Mouse (Mus musculus): ENCODE measurements around the gene Ercc6l2.

Gene Ercc6l2

DNA sequence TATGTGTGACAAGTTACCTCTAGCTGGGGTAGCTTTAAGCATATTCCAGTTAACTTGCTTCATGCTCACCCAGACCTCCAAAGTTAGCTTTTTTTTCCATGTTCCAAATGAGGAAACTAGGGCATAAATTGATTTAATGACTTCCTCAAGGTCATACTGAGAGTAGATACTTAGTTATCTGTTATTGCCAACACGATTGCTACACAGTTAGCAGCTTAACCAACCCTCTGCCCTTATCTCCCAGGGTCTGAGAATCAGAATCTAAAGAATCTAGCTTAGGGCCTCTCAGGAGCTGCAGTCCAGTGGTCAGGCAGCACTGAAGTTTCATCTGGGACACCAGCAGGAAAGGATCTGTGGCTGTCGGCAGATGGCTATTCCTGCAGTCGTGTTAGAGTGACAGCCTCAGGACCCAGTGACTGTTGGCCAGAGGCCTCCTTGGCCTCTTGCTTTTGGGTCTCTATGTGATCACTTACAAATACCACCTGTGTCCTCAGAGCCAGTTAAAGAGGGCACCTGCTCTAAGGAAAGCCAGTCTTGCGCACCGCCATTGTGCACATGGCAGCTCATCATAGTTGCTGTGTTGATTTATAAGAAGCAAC is 115.0 kb downstream of the Ercc6l2 start:
- DNase-seq (ENCODE audit: low spot score in 2 of 2): no peak

DNA sequence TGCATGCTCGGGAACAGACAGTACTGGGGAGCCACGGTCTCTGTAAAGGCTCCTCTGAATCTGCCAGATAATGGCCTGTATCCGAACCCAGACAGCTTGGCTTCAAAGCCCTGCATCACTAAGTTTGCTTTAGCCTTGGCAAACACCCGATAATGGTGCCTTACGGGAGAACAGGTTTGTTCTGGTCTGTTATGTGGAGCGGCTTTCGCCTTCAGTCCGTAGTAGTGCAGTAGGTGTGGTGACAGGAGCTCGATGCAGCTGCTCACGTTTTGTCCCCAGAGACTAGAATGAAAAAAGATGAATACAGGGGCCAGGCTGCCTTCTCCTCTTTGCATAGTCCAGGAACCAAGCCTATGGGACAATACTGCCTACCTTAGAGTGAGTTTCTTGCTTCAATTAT is 115.5 kb downstream of the Ercc6l2 start:
- DNase-seq (ENCODE audit: low spot score in 2 of 2): no peak

DNA sequence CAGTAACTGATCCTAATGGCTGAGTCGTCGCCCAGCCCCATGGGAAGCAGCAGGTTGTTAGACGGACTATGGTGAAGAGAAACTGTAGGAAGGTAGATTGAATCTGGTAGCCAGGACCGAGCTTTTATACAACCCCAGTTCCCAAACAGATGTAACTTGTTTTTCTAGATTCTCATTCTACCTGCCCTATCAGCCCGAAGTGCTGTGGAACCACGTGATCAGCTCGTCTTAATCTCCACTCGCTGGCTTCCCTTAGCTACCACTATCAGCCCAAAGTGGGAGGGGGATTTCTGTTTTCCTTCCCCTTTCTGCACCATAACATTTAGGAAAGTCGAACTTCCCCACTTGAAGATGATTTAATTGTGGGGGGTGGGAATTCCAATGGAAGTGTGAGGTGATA is 121.3 kb downstream of the Ercc6l2 start:
- DNase-seq (ENCODE audit: low spot score in 2 of 2): no peak

DNA sequence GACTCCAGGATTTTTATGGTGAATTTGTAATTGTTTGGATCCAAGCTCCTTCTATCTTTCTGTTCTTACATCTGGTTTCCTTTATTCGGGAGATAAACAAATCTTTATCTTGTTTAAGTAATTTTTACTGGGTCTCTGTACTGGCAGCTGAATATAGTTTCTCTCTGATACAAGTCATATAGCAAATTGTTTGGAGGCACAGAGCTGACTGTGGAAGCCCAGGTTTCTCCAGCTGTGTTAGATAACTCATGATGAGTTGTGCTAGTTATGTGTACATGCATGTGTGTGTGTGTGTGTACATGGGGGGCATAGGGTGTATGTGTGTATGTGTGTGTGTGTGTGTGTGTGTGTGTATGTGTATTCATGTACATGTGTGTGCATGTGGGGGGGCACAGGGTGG is 125.2 kb downstream of the Ercc6l2 start:
- DNase-seq (ENCODE audit: low spot score in 2 of 2): no peak

DNA sequence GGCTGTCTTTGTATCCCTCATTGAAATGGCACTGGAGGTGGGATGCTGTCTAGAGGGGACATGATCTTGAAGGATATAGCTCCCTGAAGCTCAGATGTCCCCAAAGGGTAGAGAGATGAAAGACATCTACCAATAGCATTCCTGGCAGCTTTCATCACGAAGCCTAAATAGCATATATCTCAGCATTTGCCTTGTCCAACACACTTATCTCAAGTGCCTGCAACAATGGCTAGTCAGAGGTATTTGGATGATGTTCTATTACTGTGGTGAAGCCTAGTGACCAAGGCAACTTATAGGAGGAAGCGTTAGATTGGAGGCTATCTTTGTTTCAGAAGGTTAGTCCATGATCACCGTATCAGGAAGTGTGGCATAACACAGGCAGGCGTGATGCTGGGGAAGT is 126.1 kb downstream of the Ercc6l2 start:
- DNase-seq (ENCODE audit: low spot score in 2 of 2): no peak

DNA sequence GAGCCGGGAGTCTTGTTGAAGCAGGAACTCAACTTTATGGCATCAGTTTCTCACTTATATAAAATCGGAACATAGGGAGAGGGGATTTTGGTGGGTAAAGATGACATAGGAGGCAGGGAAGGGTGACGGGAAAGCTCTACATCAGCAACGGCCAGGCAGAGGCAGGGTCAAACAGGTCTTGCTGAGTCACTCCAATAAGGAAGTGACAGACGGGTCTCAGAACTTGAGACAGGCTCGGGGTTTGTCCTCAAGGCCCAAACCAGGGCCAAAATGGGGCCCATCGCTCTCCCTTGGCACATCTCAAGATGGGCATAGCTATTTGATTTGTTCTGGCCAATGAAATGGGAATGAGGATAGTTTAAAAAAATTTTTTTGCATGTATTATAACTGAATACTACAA is 128.6 kb downstream of the Ercc6l2 start:
- no peak for DNase-seq (ENCODE audit: low spot score in 2 of 2)

DNA sequence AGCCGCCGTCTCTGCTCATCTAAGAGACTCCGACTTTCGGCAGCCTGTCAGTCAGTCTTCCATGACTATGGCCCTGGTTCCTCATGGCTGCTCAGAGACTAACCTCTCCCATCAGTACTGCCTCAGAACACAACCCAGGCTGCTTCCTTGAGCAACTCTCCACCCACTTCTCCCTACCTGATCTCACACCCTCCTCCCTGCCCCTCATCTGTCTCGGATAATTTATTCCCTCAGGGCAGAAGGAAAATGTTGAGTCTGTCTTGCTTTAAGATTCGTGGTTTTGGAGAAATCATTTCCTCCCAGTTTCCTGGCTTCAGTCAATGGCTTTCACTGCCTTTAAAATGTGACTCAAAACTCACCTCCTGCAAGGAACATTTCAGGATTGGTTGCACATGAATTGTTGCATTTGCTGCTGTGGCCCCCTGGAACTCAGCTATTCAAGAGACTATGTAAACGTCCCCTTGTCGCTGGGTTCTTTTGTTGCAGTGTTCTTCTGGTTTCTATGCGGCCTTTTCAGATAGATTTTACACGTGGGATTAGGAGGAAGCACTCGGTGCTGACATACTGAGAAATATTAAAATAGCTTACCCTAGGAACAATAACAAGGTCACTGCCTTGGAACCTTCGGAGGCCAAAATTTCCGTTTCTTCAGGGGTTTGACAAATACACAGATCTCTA is 129.4 kb downstream of the Ercc6l2 start:
- DNase-seq (ENCODE audit: low spot score in 2 of 2): no peak
